Mouse (Mus musculus): Measurements from ENCODE around the gene Prkcd.

The Prkcd gene

GRCm38 (mm10) chr14:30575791-30576190, 50.2 kb downstream of the Prkcd start:
- no peak for DNase-seq (ENCODE audit: low spot score in 2 of 2)

- DNase-seq (ENCODE audit: low spot score in 2 of 2) = peak; percentile 42 to 78
These were observed 51.9 kb downstream of the Prkcd start for GRCm38 (mm10) chr14:30573983-30574584.

GRCm38 (mm10) chr14:30573235-30573634, 52.8 kb downstream of the Prkcd start:
- no peak for DNase-seq (ENCODE audit: low spot score in 2 of 2)

- DNase-seq (ENCODE audit: low spot score in 2 of 2) = no peak
These were observed 53.8 kb downstream of the Prkcd start for GRCm38 (mm10) chr14:30572253-30572652.

- DNase-seq (ENCODE audit: low spot score in 2 of 2) = no peak
These were observed 55.7 kb downstream of the Prkcd start for GRCm38 (mm10) chr14:30570303-30570702.

GRCm38 (mm10) chr14:30568016-30568415, 58.0 kb downstream of the Prkcd start:
- DNase-seq (ENCODE audit: low spot score in 2 of 2) = no peak

GRCm38 (mm10) chr14:30566317-30566716, 59.7 kb downstream of the Prkcd start:
- DNase-seq (ENCODE audit: low spot score in 2 of 2) = no peak

- DNase-seq (ENCODE audit: low spot score in 2 of 2) = no peak
These were observed 61.6 kb downstream of the Prkcd start for GRCm38 (mm10) chr14:30564451-30564850.

GRCm38 (mm10) chr14:30562343-30562742, 63.7 kb downstream of the Prkcd start:
- no peak for DNase-seq (ENCODE audit: low spot score in 2 of 2)

- no peak for DNase-seq (ENCODE audit: low spot score in 2 of 2)
These were observed 64.4 kb downstream of the Prkcd start for GRCm38 (mm10) chr14:30561470-30562187.

GRCm38 (mm10) chr14:30560803-30561389, 65.1 kb downstream of the Prkcd start:
- DNase-seq (ENCODE audit: low spot score in 2 of 2) = no peak

GRCm38 (mm10) chr14:30559321-30559850, 66.6 kb downstream of the Prkcd start:
- DNase-seq (ENCODE audit: low spot score in 2 of 2) = no peak

- no peak for DNase-seq (ENCODE audit: low spot score in 2 of 2)
These were observed 68.3 kb downstream of the Prkcd start for GRCm38 (mm10) chr14:30557730-30558129.

GRCm38 (mm10) chr14:30556651-30557050, 69.4 kb downstream of the Prkcd start:
- no peak for DNase-seq (ENCODE audit: low spot score in 2 of 2)

GRCm38 (mm10) chr14:30553185-30553584, 72.8 kb downstream of the Prkcd start:
- DNase-seq (ENCODE audit: low spot score in 2 of 2) = no peak

GRCm38 (mm10) chr14:30551981-30552380, 74.0 kb downstream of the Prkcd start:
- DNase-seq (ENCODE audit: low spot score in 2 of 2) = no peak

- DNase-seq (ENCODE audit: low spot score in 2 of 2) = no peak
These were observed 74.5 kb downstream of the Prkcd start for GRCm38 (mm10) chr14:30551509-30551908.

- no peak for DNase-seq (ENCODE audit: low spot score in 2 of 2)
These were observed 75.6 kb downstream of the Prkcd start for GRCm38 (mm10) chr14:30550232-30551070.

GRCm38 (mm10) chr14:30549777-30550149, 76.2 kb downstream of the Prkcd start:
- peak; percentile 19 to 20 for DNase-seq (ENCODE audit: low spot score in 2 of 2)

- peak; percentile 81 to 92 for DNase-seq (ENCODE audit: low spot score in 2 of 2)
These were observed 76.8 kb downstream of the Prkcd start for GRCm38 (mm10) chr14:30548965-30549776.

- DNase-seq (ENCODE audit: low spot score in 2 of 2) = no peak
These were observed 77.8 kb downstream of the Prkcd start, which contains the start of gene Tkt for GRCm38 (mm10) chr14:30548131-30548720. Gene Tkt, plus strand, starts transcription at chr14:30548359.
